Mouse (Mus musculus) B cell, adult 67 days (primary cell): ENCODE measurements around the gene Wnt5b. TPM values are rescaled to one million over a fixed set of nuclear protein-coding genes. Genes with fewer than 3 reads are reported as not detected.

Experiments used
- total RNA-seq, 2 experiments: library from RNA; stranded (reverse); gene quantifications; 4 replicates each; pipeline ENCODE4 v1.2.4; 2023

The Wnt5b gene
- total RNA-seq = not detected

DNA sequence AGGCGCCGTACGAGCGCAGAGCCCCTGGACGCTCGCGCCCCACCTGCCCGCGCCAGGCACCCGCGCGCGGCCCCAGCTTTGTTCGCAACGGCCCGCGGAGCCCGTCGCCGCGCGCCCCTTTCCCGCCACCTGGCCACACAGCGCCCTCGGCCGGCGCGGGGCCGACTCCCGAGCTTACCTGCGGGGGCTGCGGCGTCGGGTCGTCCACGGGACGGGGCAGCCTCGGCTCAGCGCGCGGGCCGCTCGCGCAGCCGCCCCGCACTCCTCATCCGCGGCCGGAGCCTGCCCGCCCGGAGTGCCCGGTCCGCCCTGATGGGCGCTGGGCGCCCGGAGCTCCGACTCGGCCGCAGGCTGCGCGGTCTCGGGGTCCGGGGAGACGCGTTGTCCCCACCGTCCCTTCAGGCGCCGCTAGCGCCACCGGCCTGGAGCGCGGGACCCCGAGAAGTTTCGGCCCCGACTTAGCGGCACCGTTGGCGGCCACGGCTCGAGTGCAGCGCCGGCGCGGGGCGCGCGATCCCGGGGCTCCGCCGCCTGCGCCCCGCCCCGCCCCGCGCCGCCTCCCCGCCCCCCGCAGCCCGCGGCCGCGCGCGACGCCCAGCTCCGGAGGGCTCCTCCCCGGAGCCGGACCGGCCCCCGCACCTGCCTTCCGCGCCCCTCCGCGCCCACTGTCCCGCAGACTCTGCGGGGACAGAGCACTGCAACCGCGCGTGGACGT lies at the start of gene Wnt5b:
Gene Wnt5b (minus strand): TSS at position 545 of the 715 bp plus-strand sequence.

DNA sequence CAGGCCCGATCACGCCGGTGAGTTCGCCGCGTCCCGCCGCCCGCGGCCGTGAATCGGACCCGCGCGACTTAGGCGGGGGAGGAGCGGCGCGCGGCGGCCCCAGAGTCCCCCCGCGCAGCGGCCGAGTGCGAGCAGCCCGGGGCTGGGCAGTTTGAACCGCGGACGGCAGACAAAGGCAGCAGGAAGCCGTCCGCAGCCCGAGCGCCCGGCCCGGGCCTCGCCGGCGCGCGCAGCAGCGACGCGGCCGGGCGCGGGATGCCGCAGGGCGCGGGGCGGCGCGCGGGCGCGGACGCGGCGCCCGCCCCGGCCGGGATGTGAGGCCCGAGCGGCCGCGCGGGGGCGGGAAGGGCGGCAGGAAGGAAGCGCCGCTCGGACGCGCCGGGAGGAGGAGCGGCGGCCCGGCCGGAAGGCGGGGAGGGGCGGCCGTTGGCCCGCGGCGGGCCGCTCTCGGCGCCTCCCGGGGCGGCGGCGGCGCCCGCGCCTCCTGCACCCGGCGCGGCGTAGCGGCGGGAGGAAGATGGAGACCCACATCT lies 64.7 kb downstream of the Wnt5b start, which contains the start of gene Fbxl14:
Gene Fbxl14 (plus strand): TSS at position 326 of the 533 bp plus-strand sequence.

DNA sequence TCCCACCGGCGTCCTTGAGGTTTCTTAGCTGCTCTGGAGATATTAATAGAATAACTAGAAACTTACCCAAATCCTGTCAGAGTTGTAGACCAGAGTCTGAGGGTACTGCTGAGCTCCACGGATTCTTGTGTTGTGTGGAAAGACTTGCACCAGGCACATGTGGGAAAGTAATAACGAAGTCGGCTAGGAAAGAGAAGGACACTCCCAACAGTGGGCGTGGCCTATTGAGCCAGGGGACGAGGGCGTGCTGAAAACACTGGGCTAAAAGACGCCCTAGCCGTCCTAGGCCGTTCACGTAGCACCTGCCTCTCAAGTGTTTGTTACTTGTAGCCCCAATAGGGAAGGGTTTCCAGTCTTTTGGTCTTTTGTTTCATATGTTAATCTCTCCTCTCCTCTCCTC lies 126.8 kb downstream of the Wnt5b start, which contains the start of gene Adipor2:
Gene Adipor2 (minus strand): TSS at position 351 of the 400 bp plus-strand sequence.

Other genes with a start within 250 kb of the Wnt5b start
- under 1 TPM; 0.56 to 0.61 TPM for gene Lrtm2, start 213.6 kb downstream of the Wnt5b start, total RNA-seq
- gene Adipor2, start 126.6 kb downstream of the Wnt5b start, total RNA-seq = 10 to 100 TPM; 36.6 to 43.5 TPM
- 10 to 100 TPM; 59.2 to 63.7 TPM for gene Fbxl14, start 64.7 kb downstream of the Wnt5b start, total RNA-seq